Mouse (Mus musculus) intestine, postnatal 0 days (tissue): ENCODE data around the gene Saxo1. TPM values are rescaled to one million over a fixed set of nuclear protein-coding genes. Genes with fewer than 3 reads are reported as not detected.

Experiments
- ATAC-seq: fragments of 200-750 bp; cut with Nextera tagmentation; 2 replicates; pipeline ENCODE4 v1.8.0; 2017; ENCODE audit warnings: mild to moderate bottlenecking, moderate TSS enrichment, moderate library complexity
- H3K27ac ChIP-seq: fragments of 300-500 bp; sonication (generic); 2 replicates; pipeline ENCODE4 v1.5.1; 2014; ENCODE audit warnings: mild to moderate bottlenecking, low read depth, low read length, moderate library complexity
- H3K27me3 ChIP-seq: fragments of 300-500 bp; sonication (generic); replicated peaks from 2 replicates; pipeline ENCODE4 v1.6.1; 2014; ENCODE audit warnings: low read length, mixed read lengths; ENCODE audit not compliant: control insufficient read depth, insufficient read depth
- H3K36me3 ChIP-seq: fragments of 300-500 bp; sonication (generic); 2 replicates; pipeline ENCODE4 v1.6.1; 2014; ENCODE audit warnings: mild to moderate bottlenecking, moderate library complexity; ENCODE audit not compliant: control insufficient read depth, insufficient read depth
- H3K4me1 ChIP-seq: fragments of 300-500 bp; sonication (generic); replicated peaks from 2 replicates; pipeline ENCODE4 v1.6.1; 2014; ENCODE audit warnings: antibody characterized with exemption, low read length, mixed read lengths; ENCODE audit not compliant: control insufficient read depth, insufficient read depth
- H3K4me2 ChIP-seq: fragments of 300-500 bp; sonication (generic); replicated peaks from 2 replicates; pipeline ENCODE4 v1.6.1; 2014; ENCODE audit warnings: low read depth, mild to moderate bottlenecking, moderate library complexity
- H3K4me3 ChIP-seq: fragments of 300-500 bp; sonication (generic); 2 replicates; pipeline ENCODE4 v1.5.1; 2014; ENCODE audit warnings: low read depth, low read length
- H3K9ac ChIP-seq: fragments of 300-500 bp; sonication (generic); 2 replicates; pipeline ENCODE4 v1.6.1; 2014; ENCODE audit warnings: mild to moderate bottlenecking, low read depth, low read length
- H3K9me3 ChIP-seq: fragments of 300-500 bp; sonication (generic); 2 replicates; pipeline ENCODE4 v1.6.1; 2016; ENCODE audit warnings: mixed run types; ENCODE audit not compliant: control insufficient read depth
- CTCF ChIP-seq: sonication (generic); IDR thresholded peaks from 2 replicates; pipeline ENCODE4 v1.5.1; 2016; ENCODE audit warnings: low read depth, mild to moderate bottlenecking, control low read depth, antibody characterized with exemption, moderate library complexity
- WGBS: fragments of 180-500 bp; shearing (Covaris S2); extraction: QIAGEN DNeasy Blood & Tissue Kit; methylation state at CpG from one replicate; pipeline ENCODE4 v1.1.7; 2014; 5-methylcytosine and 5-hydroxymethylcytosine counted together
- polyA plus RNA-seq: library from polyadenylated mRNA; unstranded; fragments of >200 nt; fragmentation: Nextera tagmentation; extraction: Ambion mirVana; gene quantifications from 2 replicates; pipeline ENCODE4 v1.2.1, GENCODE M21; 2015

The Saxo1 gene
- polyA plus RNA-seq, 1 experiment from 2014 or later = not detected

DNA sequence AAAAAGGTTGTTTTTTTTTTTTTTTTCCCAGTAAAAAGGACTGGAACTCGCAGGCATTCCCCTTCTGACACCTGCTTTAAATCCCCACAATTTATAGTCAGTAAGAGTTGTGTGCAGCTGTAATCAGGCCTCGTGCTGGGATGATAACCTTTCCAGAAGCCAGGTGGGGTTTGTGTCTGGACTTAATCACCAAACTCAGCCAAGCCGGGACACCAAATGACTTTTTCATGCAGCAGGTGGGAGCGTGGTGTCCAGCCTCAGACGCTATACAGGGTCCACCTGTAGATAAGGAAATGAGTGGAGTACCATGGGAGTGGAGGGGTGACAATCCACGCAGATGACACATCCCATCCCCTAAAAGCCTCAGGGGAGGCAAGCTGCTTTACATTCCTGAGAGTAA is 73.1 kb downstream of the Saxo1 start:
- WGBS = 25% methylated on average over 6 of the region's 6 CpGs
- TF ChIP-seq CTCF = no peak
- Histone ChIP-seq H3K4me2 (no peak overlapping the region), H3K27me3 (no peaks in the 10 kb centered on the region), H3K4me3 (no peak overlapping the region), H3K9ac (no peak overlapping the region), H3K4me1 (no peaks in the 10 kb centered on the region), H3K36me3 (no peaks in the 10 kb centered on the region), H3K27ac (no peak overlapping the region), H3K9me3 (no peaks in the 10 kb centered on the region)
- no peak for ATAC-seq

DNA sequence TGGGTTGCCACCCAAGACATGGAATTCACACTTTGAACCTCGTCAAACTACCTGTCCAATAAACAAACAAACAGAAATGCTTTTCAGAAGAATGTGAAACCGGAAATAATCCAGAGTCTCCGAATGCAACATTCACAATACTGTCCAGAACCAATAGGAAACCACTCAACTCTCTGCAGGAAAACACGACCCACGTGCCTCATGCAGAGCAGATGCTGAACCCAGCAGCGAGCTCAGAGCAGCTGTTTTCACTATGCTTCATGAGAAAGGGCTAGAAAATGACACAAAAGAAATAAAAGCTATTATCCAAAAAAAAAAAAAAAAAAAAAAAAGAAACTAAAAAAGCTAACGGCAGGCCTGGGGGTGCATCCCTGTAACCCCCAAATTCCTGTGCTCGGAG is 74.4 kb downstream of the Saxo1 start:
- Histone ChIP-seq H3K9me3 (no peaks in the 10 kb centered on the region), H3K4me2 (no peak overlapping the region), H3K27me3 (no peaks in the 10 kb centered on the region), H3K4me3 (no peak overlapping the region), H3K4me1 (no peaks in the 10 kb centered on the region), H3K36me3 (no peaks in the 10 kb centered on the region), H3K9ac (no peak overlapping the region), H3K27ac (no peak overlapping the region)
- 79% methylated on average over 8 of the region's 8 CpGs for WGBS
- TF ChIP-seq CTCF = no peak
- ATAC-seq = no peak

DNA sequence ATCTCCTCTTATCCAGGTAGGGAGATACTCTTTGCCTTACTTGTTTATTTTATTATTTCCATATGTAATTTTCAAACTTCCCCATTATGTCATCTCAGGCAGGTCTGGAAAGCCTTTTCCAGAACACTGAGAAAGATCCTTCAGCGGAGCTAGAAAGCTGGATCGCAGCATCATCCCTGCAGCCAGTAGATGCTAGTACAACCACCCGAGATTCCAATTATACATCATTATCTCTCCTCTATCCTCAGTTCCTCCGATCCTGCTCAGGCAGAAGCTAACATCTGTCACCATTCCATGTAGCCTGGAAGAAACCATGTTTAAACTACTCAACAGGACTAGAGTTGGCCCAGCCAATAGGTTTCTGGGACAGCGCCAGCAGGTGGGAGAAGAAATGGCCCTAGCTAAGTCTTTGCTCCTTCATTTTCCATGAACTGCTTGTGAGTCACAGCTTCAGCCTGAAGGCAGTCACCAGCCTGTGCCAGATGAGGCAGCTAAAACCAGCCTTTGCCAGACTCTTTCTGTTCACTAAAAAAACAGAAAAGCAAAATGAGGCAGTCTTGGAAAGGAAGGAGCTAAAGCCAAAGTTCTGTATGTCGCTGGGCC is 75.0 kb downstream of the Saxo1 start:
- ATAC-seq = no peak
- Histone ChIP-seq H3K4me2 (no peak overlapping the region), H3K4me1 (no peaks in the 10 kb centered on the region), H3K27ac (no peak overlapping the region), H3K9ac (no peak overlapping the region), H3K4me3 (no peak overlapping the region), H3K27me3 (no peaks in the 10 kb centered on the region), H3K9me3 (no peaks in the 10 kb centered on the region), H3K36me3 (no peaks in the 10 kb centered on the region)
- no peak for TF ChIP-seq CTCF
- WGBS = 89% methylated on average over 6 of the region's 6 CpGs

DNA sequence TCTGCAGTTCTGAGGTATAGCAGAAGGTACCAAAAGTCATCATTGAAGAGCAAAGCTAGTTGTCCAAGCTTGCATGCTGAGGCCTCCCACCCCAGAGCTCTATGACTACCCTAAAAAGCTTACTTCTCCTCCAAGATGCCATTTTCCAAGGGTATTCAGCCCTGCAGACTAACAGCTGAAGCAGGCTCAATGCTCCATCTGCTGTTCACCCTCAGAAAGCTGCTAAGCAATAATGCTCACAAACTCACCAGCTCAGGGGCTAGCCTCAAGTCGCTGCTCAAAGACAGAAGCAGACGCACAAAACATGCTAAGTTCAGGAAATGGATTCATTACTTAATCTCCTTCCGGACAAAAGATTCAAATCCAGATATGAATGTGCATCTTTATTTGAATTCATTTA is 77.2 kb downstream of the Saxo1 start:
- Histone ChIP-seq H3K27me3 (no peaks in the 10 kb centered on the region), H3K4me2 (no peak overlapping the region), H3K36me3 (no peaks in the 10 kb centered on the region), H3K9ac (no peak overlapping the region), H3K9me3 (no peaks in the 10 kb centered on the region), H3K27ac (no peak overlapping the region), H3K4me3 (no peak overlapping the region), H3K4me1 (no peaks in the 10 kb centered on the region)
- peak; percentile 48 for TF ChIP-seq CTCF
- no peak for ATAC-seq
- WGBS = 80% methylated on average over 3 of the region's 3 CpGs

DNA sequence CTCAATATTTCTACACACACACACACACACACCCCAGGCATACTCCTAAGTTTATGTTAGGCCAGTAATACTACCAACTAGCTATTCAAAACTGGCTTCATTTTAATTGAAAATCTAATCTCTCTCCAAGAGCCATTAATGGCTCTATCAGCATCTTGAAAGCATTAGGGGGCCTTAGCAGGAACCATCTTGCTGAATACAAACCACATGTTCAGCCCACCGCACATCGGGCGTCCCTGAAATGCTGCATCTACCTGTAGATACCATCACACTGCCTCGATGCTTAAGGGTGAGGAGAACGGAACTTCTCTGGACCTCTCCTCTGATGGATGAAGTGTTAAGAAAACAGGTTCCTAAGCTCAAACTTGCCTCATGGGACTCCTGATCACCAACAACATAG is 93.3 kb downstream of the Saxo1 start:
- Histone ChIP-seq H3K9ac (no peak overlapping the region), H3K27me3 (no peaks in the 10 kb centered on the region), H3K4me3 (no peak overlapping the region), H3K9me3 (no peaks in the 10 kb centered on the region), H3K4me1 (no peaks in the 10 kb centered on the region), H3K27ac (no peak overlapping the region), H3K4me2 (no peak overlapping the region), H3K36me3 (no peaks in the 10 kb centered on the region)
- TF ChIP-seq CTCF = no peak
- ATAC-seq = no peak
- 92% methylated on average over 5 of the region's 5 CpGs for WGBS

DNA sequence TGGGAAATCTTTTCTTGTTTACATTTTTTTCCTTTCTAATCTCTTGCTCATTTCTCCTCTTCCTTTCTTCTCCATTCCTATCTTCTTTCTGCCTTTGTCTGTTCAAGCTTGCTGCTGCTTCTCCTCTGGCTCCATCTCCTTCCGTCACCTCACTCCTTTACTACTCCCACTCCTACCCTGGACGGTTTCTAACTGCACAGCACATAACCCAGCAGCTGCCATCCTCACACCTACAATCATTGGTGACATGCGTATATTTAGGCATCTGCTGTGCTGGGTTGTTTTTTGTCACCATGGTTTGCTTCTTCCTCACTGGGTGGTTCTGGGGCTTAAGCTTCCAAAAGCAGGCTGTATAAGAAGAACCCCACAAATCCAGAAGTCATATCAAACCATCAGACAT is 107.7 kb downstream of the Saxo1 start:
- Histone ChIP-seq H3K27ac (no peak overlapping the region), H3K9ac (no peak overlapping the region), H3K36me3 (no peaks in the 10 kb centered on the region), H3K4me2 (no peak overlapping the region), H3K9me3 (no peaks in the 10 kb centered on the region), H3K4me1 (no peaks in the 10 kb centered on the region), H3K27me3 (no peaks in the 10 kb centered on the region), H3K4me3 (no peak overlapping the region)
- ATAC-seq = no peak
- WGBS = 87% methylated on average over 3 of the region's 3 CpGs
- no peak for TF ChIP-seq CTCF

DNA sequence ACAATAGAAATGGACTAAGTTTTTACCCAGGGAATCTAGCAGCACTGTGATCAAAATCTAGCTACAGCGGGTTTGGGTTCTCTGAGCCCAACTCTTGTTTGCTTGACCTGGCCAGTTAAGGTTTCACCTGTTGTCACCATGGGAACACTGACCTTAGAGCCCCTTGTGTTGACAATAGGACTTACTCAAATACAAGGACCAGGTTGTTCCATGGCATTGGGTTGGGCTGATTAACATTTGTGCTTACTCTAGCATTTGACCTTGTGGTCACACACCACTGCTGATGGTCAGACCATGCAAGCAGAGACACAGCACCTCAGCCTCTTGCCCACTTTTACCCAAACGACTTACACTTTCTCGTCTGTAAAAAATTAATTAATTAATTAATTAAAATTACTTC is 121.8 kb downstream of the Saxo1 start:
- no peak overlapping the region for H3K27ac ChIP-seq
- H3K27me3 ChIP-seq = no peaks in the 10 kb centered on the region
- WGBS = 51% methylated on average over 3 of the region's 3 CpGs
- H3K36me3 ChIP-seq = no peaks in the 10 kb centered on the region
- TF ChIP-seq CTCF = no peak
- H3K4me2 ChIP-seq = no peak overlapping the region
- H3K4me3 ChIP-seq = no peak overlapping the region
- H3K4me1 ChIP-seq = no peaks in the 10 kb centered on the region
- ATAC-seq = no peak
- no peaks in the 10 kb centered on the region for H3K9me3 ChIP-seq
- H3K9ac ChIP-seq = no peak overlapping the region
